Mouse (Mus musculus) A20 (cell line): ENCODE results near the gene Slc19a1.

ENCODE experiments used
- DNase-seq: peaks from one replicate; pipeline ENCODE4 v3.0.0-alpha.2; 2011; ENCODE audit warnings: low read depth, low spot score

Slc19a1 gene

GRCm38 (mm10) chr10:77031768-77032375 is at the start of gene Slc19a1:
TSS of gene Slc19a1 (plus strand) at chr10:77032241.
- no peak for DNase-seq

- DNase-seq, result no peak
These were observed 43.5 kb upstream of the Slc19a1 start for GRCm38 (mm10) chr10:76988586-76988985.

- DNase-seq, result no peak
These were observed 39.6 kb upstream of the Slc19a1 start for GRCm38 (mm10) chr10:76992456-76992855.

GRCm38 (mm10) chr10:76997759-76998513 is 34.1 kb upstream of the Slc19a1 start:
- DNase-seq, result no peak

- no peak for DNase-seq
These were observed 27.1 kb upstream of the Slc19a1 start for GRCm38 (mm10) chr10:77004936-77005335.

GRCm38 (mm10) chr10:77007433-77008108 is 24.5 kb upstream of the Slc19a1 start:
- DNase-seq, result no peak

GRCm38 (mm10) chr10:77008109-77008561 is 23.9 kb upstream of the Slc19a1 start:
- no peak for DNase-seq

- no peak for DNase-seq
These were observed 23.3 kb upstream of the Slc19a1 start for GRCm38 (mm10) chr10:77008698-77009097.

- DNase-seq, result no peak
These were observed 20.4 kb upstream of the Slc19a1 start for GRCm38 (mm10) chr10:77011681-77012080.

- no peak for DNase-seq
These were observed 16.0 kb upstream of the Slc19a1 start for GRCm38 (mm10) chr10:77016080-77016479.

- no peak for DNase-seq
These were observed 15.5 kb upstream of the Slc19a1 start for GRCm38 (mm10) chr10:77016499-77016898.

GRCm38 (mm10) chr10:77017061-77017460 is 15.0 kb upstream of the Slc19a1 start:
- no peak for DNase-seq

GRCm38 (mm10) chr10:77017662-77018061 is 14.4 kb upstream of the Slc19a1 start:
- no peak for DNase-seq

GRCm38 (mm10) chr10:77021399-77022052 is 10.5 kb upstream of the Slc19a1 start:
- DNase-seq, result peak; percentile 70

GRCm38 (mm10) chr10:77022301-77023130 is 9.5 kb upstream of the Slc19a1 start:
- DNase-seq, result no peak

- DNase-seq, result no peak
These were observed 7.8 kb upstream of the Slc19a1 start for GRCm38 (mm10) chr10:77024231-77024630.

- DNase-seq, result no peak
These were observed 5.1 kb upstream of the Slc19a1 start for GRCm38 (mm10) chr10:77026944-77027343.

- no peak for DNase-seq
These were observed 3.2 kb upstream of the Slc19a1 start for GRCm38 (mm10) chr10:77028782-77029296.

GRCm38 (mm10) chr10:77029761-77030160 is 2.3 kb upstream of the Slc19a1 start:
- no peak for DNase-seq

- DNase-seq, result no peak
These were observed 1.4 kb upstream of the Slc19a1 start for GRCm38 (mm10) chr10:77030666-77031065.
